Mouse (Mus musculus): ENCODE measurements around the gene Ranbp17.
"Not testable (repeated sequence)": the region's sequence is repeated elsewhere in the genome, so short reads cannot be mapped to it uniquely, and the experiment has no call there.

The Ranbp17 gene

GRCm38 (mm10) chr11:33513376-33513991 lies at the start of gene Ranbp17:
Ranbp17 (minus strand) TSS chr11:33513746.
- DNase-seq = peak; percentile 36

- peak; percentile 22 for DNase-seq
These were observed 40.6 kb upstream of the Ranbp17 start for GRCm38 (mm10) chr11:33554123-33554522.

GRCm38 (mm10) chr11:33550861-33551560 lies 37.5 kb upstream of the Ranbp17 start:
- DNase-seq = no peak

- DNase-seq = no peak
These were observed 33.8 kb upstream of the Ranbp17 start for GRCm38 (mm10) chr11:33547386-33547785.

- no peak for DNase-seq
These were observed 31.4 kb upstream of the Ranbp17 start for GRCm38 (mm10) chr11:33544945-33545344.

- no peak for DNase-seq
These were observed 30.6 kb upstream of the Ranbp17 start for GRCm38 (mm10) chr11:33544121-33544520.

- no peak for DNase-seq
These were observed 24.0 kb upstream of the Ranbp17 start for GRCm38 (mm10) chr11:33537390-33538125.

GRCm38 (mm10) chr11:33536636-33537035 lies 23.1 kb upstream of the Ranbp17 start:
- DNase-seq = no peak

- no peak for DNase-seq
These were observed 21.0 kb upstream of the Ranbp17 start for GRCm38 (mm10) chr11:33534541-33534940.

- DNase-seq = no peak
These were observed 20.0 kb upstream of the Ranbp17 start for GRCm38 (mm10) chr11:33533577-33533976.

GRCm38 (mm10) chr11:33529576-33529975 lies 16.0 kb upstream of the Ranbp17 start:
- no peak for DNase-seq

GRCm38 (mm10) chr11:33512854-33513375 lies 631 bp downstream of the Ranbp17 start:
- peak; percentile 45 for DNase-seq

GRCm38 (mm10) chr11:33509401-33509800 lies 4.1 kb downstream of the Ranbp17 start:
- no peak for DNase-seq

- no peak for DNase-seq
These were observed 27.8 kb downstream of the Ranbp17 start for GRCm38 (mm10) chr11:33485746-33486145.

- no peak for DNase-seq
These were observed 33.1 kb downstream of the Ranbp17 start for GRCm38 (mm10) chr11:33480410-33480809.

GRCm38 (mm10) chr11:33479209-33479608 lies 34.3 kb downstream of the Ranbp17 start:
- DNase-seq = no peak

- no peak for DNase-seq
These were observed 36.9 kb downstream of the Ranbp17 start for GRCm38 (mm10) chr11:33476634-33477033.

GRCm38 (mm10) chr11:33461172-33461571 lies 52.4 kb downstream of the Ranbp17 start:
- DNase-seq = no peak

- no peak for DNase-seq
These were observed 59.5 kb downstream of the Ranbp17 start for GRCm38 (mm10) chr11:33454069-33454468.

GRCm38 (mm10) chr11:33433813-33434212 lies 79.7 kb downstream of the Ranbp17 start:
- DNase-seq = no peak

GRCm38 (mm10) chr11:33428238-33428637 lies 85.3 kb downstream of the Ranbp17 start:
- DNase-seq = not testable (repeated sequence)

- not testable (repeated sequence) for DNase-seq
These were observed 85.8 kb downstream of the Ranbp17 start for GRCm38 (mm10) chr11:33427789-33428188.

GRCm38 (mm10) chr11:33422226-33422625 lies 91.3 kb downstream of the Ranbp17 start:
- no peak for DNase-seq

GRCm38 (mm10) chr11:33404651-33405050 lies 108.9 kb downstream of the Ranbp17 start:
- no peak for DNase-seq
